Mouse (Mus musculus) spleen, adult 2 months (tissue): ENCODE results near the gene Gm4756.

Experiments
- CTCF ChIP-seq: fragments of 200-500 bp; IDR thresholded peaks from 2 replicates; pipeline ENCODE4 v1.5.1; 2011; ENCODE audit warnings: mild to moderate bottlenecking, inconsistent platforms; ENCODE audit not compliant: insufficient read depth, insufficient read length, insufficient replicate concordance; ENCODE audit errors: extremely low read depth
- POLR2A ChIP-seq: fragments of 200-500 bp; IDR thresholded peaks from 2 replicates; pipeline ENCODE4 v1.6.1; 2011; ENCODE audit warnings: low read depth, low read length, inconsistent platforms

- TF ChIP-seq CTCF (no peak), POLR2A (no peak)
These were observed 115.5 kb downstream of the Gm4756 start for GRCm38 (mm10) chr12:72533986-72534385.
